Mouse (Mus musculus) ovary, postnatal 36 days (tissue): Measurements from ENCODE around the gene Tgm7.
"Not testable (repeated sequence)": the region's sequence is repeated elsewhere in the genome, so short reads cannot be mapped to it uniquely, and the experiment has no call there.

Experiments used
- DNase-seq: peaks from one replicate; pipeline ENCODE4 v3.0.0; 2022; ENCODE audit warnings: low spot score, mixed read lengths

The Tgm7 gene

GRCm38 (mm10) chr2:121109695-121110094 lies at the start of gene Tgm7:
Gene Tgm7, minus strand, starts transcription at chr2:121109795.
- DNase-seq: no peak

DNA sequence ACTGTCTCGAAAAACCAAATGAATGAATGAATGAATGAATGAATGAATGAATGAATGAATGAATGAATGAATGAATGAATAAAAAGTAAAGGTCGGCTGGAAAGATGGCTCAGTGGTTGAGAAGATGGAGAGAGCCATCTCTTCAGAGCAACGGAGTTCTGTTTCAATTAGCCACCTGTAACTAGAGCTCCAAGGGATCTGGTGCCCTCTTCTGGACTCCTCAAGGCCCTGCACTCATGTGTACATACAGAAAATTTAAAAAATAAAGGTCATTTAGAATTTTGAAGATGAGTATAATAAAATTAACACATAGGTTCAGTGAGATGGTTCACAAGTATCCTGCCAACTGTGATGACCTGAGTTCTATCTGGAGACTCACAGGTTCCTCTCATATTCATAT lies 43.5 kb upstream of the Tgm7 start:
- DNase-seq: no peak

GRCm38 (mm10) chr2:121149679-121150078 lies 40.1 kb upstream of the Tgm7 start:
- DNase-seq: no peak

DNA sequence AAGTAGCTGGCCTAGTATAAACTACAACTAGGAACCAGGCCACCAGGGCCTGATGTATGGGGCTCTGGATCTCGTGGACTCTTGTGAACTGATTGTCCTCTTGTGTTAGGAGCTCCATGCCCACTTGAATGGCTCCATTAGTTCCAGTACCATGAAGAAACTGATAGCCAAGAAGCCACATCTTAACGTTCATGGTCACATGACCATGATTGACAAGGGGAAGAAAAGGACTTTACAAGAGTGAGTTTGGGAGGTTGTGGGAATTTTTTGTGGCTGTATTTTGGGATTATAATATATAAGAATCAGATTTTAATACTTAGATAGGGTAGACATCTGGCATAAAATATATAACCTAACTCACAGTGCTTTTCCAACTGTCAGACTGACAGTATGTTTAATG lies 32.8 kb upstream of the Tgm7 start:
- no peak for DNase-seq

GRCm38 (mm10) chr2:121141216-121142035 lies 31.8 kb upstream of the Tgm7 start:
- no peak for DNase-seq

GRCm38 (mm10) chr2:121140018-121140882 lies 30.7 kb upstream of the Tgm7 start, which contains the start of the genes Adal and Lcmt2:
Gene Adal, plus strand, starts transcription at chr2:121140428.
Gene Lcmt2, minus strand, starts transcription at chr2:121140653.
- peak; percentile 91 for DNase-seq

DNA sequence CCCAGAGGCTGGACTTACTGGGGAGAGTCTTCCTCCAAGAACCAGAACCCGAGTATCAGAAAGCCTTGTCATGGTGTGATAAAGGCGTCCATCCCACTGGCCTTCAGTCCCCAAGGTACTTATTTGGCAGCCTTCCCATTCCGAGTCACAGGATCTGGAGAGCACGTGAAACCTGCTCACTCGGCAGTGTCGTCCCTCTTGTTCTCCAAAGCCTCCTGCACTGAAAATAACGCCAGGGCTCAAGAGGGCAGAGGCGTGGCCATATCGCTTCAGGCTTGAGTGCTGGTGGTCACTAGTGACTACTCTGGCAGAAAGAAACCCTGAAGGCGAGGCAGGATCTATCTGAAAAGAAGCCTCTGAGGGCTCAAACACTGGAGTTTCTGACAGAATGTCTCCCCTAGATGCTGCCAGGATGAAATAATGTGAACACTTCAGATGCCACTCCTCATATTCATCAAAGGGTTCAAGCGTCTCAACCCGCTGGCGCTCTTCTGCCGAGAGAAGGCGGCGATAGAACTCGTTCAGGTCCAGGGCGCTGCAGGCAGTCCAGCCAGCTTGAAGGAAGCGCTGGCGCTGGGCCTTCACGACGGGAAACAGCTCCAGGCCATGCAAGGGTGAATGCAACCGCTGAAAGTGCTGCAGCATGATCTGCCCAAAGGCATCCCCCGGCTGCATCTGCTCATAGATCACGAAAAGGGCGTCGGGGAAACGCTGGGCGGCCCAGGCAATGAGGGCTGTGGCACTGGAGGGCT lies 29.8 kb upstream of the Tgm7 start:
- DNase-seq: peak; percentile 22

DNA sequence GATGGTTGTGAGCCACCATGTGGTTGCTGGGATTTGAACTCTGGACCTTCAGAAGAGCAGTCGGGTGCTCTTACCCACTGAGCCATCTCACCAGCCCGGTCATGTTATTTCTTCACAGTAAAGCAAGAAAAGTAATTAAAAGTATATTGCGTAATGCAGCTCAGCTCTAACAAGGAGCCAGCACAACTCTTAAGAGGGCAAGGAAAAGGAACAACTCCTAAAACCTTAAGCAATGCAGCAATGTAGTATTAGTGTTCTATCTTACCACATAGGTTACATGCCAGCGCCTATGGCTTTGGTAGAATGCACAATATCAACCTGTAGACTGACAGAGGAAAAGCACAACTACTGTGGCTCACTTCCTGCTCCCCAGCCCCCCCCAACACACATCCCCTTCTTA lies 27.8 kb upstream of the Tgm7 start:
- DNase-seq: no peak

DNA sequence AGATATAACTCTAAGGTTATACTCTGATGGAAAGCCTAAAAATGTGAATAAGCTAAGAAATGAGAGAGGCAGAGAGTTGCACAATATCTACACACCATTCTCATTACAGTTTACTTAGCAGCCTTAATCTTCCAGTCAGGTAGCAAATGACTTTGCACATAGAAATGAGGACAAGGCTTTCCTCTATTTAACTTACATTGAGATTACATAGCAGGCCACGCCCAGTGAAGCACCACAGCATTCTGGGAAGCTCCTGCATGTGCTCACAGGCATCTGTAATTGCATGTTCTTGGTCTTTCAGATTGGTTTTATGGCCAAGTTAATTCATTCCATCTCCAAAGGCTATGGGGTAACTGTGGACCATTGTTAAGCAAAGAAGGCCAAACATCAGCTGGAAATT lies 23.2 kb upstream of the Tgm7 start:
- DNase-seq: no peak

DNA sequence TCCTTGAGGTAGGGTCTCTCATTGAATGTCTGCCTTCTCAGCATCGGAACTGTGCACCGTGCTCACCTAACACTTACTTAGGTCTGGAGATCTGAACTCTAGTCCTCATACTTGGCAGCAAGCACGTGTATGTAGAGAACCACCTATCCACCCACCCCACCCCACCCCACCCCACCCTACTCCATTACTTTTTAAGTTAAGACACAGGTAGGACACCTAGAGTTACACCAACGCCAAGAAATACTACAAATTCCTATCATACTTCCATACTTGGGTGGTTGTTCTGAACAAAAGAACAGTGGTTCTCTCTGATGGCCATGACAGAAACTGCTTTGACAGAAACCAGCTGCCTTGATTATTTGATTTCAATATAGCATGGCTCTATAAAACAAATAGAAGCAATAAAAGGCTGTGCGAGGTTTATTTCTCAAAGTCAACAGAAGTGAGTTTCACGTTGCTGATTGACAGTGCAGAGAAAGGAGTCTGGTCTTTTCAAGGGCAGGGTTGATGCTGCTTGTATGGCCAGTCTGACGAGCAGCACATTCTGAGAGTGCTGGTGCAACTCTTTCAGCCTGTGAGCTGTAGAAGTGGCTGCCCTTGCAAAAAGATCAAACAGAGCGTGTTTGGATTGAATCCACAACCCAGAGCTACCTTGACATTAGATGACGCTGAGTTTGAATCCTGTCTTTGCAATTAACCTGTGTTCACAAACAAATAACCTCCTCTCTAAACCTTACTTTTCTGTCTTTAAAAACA lies 19.4 kb upstream of the Tgm7 start:
- no peak for DNase-seq

DNA sequence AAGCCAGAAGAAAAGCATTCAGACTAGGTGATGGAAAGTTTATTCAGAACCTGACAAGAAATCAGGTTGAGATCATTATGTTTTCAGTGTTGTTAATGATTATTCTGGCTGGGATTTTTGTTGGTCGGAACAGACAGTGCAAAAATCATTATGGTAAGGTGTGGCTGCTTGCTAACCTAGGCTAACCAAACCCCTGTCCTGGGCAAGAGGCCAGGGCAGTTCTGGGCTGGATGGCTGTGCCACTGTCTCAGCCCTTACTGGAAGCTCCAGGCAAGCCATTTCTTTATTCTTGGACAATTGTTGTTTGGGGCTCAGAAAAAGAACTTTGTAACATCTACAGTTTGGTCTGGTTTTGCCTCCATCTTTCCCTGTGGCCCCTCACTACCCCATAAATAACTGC lies 17.9 kb upstream of the Tgm7 start:
- no peak for DNase-seq

- not testable (repeated sequence) for DNase-seq
Measured at GRCm38 (mm10) chr2:121126302-121126701, 16.7 kb upstream of the Tgm7 start.

DNA sequence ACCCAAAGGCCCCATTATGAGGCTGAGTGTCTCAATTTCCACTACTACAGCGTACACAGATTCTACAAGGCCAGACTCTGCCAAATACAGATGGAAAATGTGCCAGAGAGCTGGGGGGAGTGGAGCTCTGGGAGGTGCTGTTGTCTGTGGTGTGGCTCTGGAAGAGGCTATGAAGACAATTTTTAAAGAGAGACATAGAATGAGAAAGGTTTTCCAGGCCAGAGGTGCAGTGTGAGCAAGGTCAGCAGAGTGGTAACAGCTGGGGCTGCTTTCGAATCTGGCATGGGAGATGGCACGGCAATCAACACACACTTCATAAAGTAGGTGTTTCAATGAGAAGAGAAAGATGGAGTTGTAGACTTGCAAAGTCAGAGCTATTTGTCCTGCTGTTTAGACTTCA lies 9.7 kb upstream of the Tgm7 start:
- no peak for DNase-seq

- no peak for DNase-seq
Measured at GRCm38 (mm10) chr2:121115418-121115817, 5.8 kb upstream of the Tgm7 start.

- no peak for DNase-seq
Measured at GRCm38 (mm10) chr2:121105940-121106339, 3.7 kb downstream of the Tgm7 start.

DNA sequence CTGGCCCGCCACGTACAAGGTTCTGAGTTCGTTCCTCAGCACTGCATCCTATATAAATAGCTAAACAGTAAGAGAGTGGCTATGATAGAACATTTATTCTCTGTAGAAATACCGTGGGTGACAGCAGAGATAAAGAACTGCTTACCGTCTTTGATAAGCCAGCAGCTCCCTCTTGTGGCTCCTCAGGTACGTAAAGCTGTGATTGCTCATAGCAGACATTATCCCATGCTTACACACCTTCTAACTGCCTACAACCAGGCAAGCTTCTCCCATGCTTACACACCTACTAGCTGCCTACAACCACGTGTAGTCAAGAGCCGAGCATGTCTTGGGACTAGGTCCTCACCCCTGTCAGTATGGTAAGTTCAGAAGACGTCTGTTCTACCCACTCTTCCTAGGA lies 7.5 kb downstream of the Tgm7 start:
- DNase-seq: peak; percentile 38

DNA sequence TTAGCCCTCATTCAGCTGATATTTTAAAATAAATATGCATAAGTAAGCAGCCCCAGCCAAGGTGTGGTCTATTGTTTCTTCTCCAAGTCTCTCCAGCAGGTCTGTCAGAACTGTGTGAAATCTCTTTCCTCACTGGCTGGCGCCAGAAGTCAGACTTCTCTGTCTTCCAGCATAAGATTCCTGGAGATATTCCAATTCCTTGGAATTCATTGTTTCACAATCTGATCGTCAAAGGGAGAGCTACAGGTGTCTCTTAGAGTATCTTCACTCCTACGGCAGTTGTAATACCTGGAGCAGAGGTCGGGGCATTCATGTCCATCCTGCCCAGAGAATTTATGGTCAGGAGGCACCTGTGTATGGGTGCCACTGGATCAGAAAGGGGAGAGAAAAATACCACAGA lies 19.8 kb downstream of the Tgm7 start:
- no peak for DNase-seq

DNA sequence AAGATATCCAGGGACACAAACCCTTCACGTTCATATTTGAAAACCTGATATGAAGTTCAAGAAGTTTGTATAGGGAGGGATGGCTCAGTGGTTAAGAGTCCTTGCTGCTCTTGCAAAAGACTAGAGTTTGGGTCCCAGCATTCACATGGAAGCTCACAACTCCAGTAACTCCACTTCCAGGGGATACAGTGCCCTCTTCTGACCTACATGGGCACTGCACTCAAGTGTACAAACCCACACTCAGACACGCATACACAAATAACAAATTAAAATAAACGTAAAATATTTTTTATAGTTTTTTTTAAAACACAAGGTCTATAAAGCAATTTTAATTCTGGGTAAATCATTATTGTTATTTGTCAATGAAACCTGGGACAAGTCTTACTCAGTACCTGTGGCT lies 21.1 kb downstream of the Tgm7 start:
- DNase-seq: no peak

DNA sequence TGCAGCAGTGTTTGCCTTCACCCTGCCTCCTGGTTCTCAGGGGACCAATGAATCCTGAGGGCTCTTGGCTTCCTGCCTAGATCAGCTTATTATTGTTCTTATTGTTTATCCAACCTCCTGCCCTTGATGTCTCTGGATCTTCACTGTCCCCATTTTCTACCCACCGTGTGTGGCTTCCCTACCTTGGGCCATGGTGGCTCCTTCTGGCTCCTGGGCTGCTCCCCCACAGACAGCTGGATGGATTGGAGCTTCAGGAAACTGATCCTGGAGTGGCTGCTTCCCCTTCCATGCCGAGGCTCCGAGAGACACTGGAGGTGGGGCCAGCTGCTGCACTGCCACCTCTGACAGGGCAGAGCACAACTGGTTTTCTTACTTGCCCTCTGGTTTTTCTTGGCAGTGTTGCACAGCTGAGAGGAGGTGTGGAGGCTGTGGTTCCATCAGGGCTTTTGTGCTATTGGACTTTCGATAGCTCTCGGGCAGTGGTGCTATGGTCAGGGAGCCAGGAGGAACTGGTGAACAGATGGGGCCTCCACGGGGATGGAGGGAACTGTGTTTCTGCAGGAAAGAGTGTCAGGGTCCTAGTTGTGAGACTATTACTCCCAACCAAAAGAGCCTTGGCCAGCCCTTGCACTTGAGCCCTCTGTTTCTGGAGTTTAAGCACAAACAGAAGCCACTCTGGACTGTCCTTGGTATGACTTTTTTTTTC lies 24.0 kb downstream of the Tgm7 start, which contains the start of gene Tgm5:
Gene Tgm5, minus strand, starts transcription at position 362 of the 706 bp plus-strand sequence.
- peak; percentile 17 for DNase-seq

GRCm38 (mm10) chr2:121082626-121083025 lies 27.0 kb downstream of the Tgm7 start:
- no peak for DNase-seq

GRCm38 (mm10) chr2:121074747-121075146 lies 34.8 kb downstream of the Tgm7 start:
- no peak for DNase-seq
